Mouse (Mus musculus): ENCODE data around the gene Lamc1.
"Not testable (repeated sequence)": the region's sequence is repeated elsewhere in the genome, so short reads cannot be mapped to it uniquely, and the experiment has no call there.

Gene Lamc1

DNA sequence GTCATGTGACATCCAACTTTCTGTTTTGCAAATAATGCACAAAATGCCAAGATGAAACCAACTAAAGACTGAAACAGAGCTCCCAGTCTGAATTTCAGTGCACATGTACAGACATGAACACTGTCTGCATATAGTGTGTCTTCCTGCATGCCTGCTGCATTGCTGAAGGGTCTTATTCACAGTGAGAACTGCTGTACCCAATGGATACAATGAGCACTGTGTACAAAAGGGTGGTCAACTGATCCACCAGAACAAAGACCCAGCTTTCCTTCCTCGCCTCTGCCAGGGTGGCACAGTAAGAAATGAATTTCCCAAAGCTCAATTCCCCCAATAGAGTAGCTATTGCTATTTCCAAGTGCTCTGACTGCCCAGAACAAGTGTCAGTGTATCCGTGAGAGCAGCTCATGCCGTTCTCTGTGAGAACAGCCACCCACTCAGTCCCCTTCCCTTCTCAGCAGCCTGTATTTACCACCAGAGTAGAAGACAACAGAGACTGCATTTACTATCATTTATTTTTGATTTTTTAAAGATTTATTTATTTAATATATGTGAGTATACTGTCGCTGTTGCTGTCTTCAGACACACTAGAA is 34.7 kb downstream of the Lamc1 start:
- not testable (repeated sequence) for DNase-seq (ENCODE audit: low read depth)

GRCm38 (mm10) chr1:153296035-153296434 is 36.6 kb downstream of the Lamc1 start:
- peak; percentile 27 for DNase-seq (ENCODE audit: low read depth)

DNA sequence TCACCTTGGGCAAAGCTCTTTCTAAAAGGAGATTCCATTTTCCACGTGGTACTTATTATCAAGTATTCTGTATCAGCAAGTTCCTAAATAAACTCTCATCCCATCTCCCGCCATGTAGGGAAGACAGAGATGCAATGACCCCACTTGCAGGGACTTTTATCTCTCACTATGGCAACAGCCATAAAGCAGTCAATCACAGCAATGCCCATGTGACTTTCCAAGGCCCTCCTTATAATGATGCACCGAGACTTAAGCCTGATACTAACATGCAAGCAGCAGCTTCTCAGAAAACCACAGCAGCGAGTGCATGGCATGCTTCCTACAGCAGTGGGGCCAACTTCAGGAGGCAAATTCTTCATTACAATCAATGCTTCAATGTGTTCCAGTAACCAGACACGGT is 39.7 kb downstream of the Lamc1 start:
- DNase-seq (ENCODE audit: low read depth): no peak

- no peak for DNase-seq (ENCODE audit: low read depth)
Measured at GRCm38 (mm10) chr1:153292202-153292601, 40.4 kb downstream of the Lamc1 start.

GRCm38 (mm10) chr1:153291416-153291815 is 41.2 kb downstream of the Lamc1 start:
- DNase-seq (ENCODE audit: low read depth): no peak

GRCm38 (mm10) chr1:153288010-153288409 is 44.6 kb downstream of the Lamc1 start:
- DNase-seq (ENCODE audit: low read depth): peak; percentile 62

- no peak for DNase-seq (ENCODE audit: low read depth)
Measured at GRCm38 (mm10) chr1:153287443-153287842, 45.1 kb downstream of the Lamc1 start.

DNA sequence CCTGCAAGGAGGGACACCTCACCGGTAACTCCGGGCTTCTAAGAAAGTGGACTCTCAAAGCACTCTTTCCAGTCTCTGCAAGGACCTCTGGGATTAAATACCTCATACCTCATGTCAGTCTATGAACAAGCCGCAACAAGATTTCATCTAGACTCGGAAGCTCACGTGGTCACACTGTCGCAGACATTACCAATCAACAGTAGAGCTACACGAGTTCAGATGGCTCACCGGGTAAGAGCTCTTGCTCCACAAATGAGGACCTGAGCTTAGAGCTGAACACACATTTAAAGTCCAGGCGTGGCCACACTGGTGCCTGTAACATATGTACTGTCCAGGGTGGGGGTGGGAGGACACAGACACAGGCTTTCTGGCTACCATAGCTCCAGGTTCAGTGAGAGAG is 46.4 kb downstream of the Lamc1 start:
- DNase-seq (ENCODE audit: low read depth): no peak

DNA sequence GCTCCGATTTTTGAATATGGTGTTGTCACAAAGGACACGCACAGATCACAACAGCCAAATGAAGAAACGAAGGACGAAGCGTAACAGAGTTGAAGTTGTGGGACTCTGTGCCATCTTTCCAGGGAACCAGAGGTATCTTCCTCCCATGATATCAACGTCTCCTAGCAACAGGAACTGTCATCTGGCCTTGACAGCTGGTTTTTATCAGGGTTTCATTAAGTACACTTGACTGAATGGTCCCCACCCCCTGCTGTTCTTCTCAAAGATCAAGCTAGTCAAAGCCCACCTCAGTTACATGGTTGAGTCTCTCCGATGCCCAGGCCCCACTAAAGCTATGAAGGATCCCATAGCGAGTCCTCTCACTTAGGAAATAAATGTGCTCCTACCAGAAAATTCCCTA is 47.4 kb downstream of the Lamc1 start:
- DNase-seq (ENCODE audit: low read depth): no peak

DNA sequence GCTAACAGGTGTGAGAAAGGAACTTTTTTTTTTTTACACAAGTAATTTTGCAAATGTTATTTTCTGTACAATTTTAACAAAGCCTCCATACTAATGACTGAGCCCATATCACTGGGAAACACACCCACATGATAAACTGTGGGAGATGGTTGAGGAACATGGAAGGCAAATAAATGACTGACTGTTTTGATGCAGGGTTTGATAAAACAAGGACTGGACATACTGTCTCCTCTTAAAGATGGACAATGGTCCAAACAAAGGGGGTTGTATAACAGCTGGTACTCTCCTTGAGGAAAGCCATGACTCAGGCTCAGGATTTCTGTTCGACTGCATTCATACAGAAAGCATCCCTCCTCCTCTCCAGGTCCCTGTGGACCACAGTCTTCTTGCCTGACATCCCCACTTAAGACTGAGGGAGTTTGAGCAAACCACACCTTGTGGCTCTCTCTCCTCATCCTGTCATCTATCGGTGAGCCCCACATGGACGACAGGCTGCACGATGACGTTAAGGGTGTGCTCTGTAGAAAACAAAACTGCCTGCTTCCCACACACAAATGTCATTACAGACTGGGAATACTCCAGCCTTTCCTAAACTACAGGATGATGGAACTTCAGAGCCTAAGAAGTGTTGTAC is 50.1 kb downstream of the Lamc1 start:
- DNase-seq (ENCODE audit: low read depth): no peak

DNA sequence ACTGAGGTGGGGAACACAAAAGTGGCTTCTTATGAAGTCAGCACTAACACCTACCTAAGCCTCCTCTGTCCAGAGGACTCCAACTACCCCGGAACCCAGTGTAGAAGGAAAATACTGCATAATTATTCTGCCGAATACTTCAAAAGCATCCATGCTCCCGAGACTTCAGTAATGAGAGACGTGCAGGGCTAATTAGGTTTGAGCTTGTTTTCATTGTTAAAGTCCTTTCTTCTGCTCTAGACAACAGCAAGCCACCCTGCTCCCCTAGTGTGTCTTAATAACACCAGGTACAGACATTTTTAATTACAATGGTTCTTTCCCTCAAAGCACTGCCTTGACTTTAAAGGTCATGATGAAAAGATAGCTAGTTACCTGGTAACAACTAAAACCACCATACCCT is 51.1 kb downstream of the Lamc1 start:
- DNase-seq (ENCODE audit: low read depth): peak; percentile 27

- DNase-seq (ENCODE audit: low read depth): no peak
Measured at GRCm38 (mm10) chr1:153280411-153280810, 52.2 kb downstream of the Lamc1 start.

DNA sequence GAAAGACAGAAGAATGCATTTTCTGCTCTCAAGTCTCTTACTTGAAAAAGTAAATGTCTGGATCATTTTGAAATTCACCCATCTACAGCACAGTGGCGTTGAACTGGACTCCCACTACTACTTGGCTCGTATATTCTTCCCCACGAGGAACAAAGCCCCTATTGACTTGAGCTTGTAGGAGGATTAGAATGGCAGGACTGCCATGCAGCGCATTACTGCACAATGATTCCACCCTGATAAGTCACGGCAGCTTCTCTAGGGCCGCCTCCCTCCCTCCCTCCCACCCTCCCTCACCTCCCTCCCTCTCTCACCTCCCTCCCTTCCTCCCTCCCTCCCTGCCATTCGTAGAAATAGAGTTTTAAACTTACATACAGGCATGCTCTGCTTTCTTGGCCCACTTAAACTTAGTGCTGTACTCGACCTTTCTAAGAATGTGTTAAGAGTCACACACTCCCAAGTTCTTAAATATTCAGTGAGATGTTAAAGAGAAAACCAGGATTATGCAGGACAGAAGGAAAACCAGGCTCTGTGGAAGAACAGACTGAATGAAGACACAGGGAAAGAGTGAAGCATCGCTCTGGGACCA is 54.5 kb downstream of the Lamc1 start:
- no peak for DNase-seq (ENCODE audit: low read depth)

DNA sequence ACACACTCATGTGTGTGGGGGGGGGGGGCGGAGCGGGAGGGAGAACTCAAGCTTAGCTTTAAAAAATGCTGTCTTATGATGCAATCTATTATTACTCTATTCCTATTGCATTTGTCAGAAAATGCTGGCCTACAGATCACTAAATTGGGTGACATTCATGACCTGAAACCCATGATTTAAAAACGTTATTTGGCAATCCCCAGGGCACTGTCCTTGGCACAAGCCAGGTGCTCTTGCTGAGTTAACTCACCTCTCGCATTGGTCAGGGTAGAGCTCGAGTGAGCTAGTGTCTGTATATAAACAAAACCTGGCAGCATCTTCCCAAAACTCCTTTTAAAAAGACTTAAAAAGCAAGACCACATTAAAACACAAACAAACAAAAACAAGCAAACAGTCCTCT is 57.1 kb downstream of the Lamc1 start:
- DNase-seq (ENCODE audit: low read depth): no peak

DNA sequence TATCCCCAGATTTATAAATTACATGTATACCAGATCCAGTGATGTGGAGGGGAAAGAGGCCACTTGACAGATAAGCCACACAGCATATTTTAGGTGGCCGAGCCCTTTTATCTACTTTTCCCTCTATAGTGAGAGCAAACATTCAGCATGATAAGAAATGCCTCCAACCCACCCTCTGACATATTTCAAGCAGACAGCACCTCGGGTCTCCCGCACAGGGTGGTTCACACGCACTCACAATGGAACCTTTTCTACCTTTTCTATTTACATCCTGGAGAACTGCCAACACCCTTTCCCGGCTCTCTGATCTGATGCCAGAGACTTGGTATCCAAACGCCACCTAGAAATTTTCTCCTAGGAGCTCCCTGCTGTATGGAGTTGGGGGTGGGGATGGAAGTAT is 58.0 kb downstream of the Lamc1 start:
- no peak for DNase-seq (ENCODE audit: low read depth)

DNA sequence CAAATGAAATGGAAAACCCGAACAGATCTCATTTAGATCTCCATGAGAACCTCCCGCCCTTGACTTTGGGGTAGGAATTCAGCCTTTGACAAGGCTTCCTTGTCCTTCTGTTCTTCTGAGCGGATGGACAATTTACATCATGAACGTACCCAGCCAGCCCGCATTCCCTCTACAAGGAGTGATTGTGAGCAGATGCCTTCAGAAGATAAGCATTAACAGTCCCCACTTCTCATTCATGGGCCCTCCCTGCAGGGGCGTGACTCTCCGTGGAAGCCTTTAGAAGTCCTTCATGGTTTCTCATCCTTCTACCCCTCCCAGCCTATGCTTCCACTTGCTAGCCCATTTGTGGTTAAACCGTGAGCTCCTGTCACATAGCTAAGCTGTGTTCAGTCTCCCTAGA is 58.9 kb downstream of the Lamc1 start:
- DNase-seq (ENCODE audit: low read depth): no peak

GRCm38 (mm10) chr1:153270827-153271226 is 61.8 kb downstream of the Lamc1 start:
- DNase-seq (ENCODE audit: low read depth): no peak

- DNase-seq (ENCODE audit: low read depth): no peak
Measured at GRCm38 (mm10) chr1:153269681-153270080, 62.9 kb downstream of the Lamc1 start.

GRCm38 (mm10) chr1:153268806-153269309 is 63.7 kb downstream of the Lamc1 start:
- no peak for DNase-seq (ENCODE audit: low read depth)

DNA sequence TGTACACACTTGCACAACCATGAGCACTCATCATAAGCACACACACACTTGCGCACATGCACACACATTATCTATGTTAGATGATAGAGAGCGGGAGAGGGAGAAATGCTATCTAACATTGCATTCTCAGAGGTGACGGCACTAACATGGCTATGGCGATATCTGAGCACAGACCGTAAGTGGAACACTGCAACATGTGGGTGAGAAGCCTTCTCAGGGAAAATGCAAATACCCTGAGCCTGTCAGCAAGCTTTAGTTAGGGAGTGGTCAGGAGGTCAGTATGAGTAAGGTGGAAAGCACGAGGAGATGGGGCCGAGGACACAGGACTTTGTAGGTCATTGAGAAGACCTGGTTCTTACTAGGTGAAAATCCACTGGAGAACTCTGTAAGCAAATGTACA is 64.3 kb downstream of the Lamc1 start:
- DNase-seq (ENCODE audit: low read depth): no peak

GRCm38 (mm10) chr1:153267730-153268129 is 64.9 kb downstream of the Lamc1 start:
- DNase-seq (ENCODE audit: low read depth): no peak

GRCm38 (mm10) chr1:153266891-153267290 is 65.7 kb downstream of the Lamc1 start:
- DNase-seq (ENCODE audit: low read depth): no peak

DNA sequence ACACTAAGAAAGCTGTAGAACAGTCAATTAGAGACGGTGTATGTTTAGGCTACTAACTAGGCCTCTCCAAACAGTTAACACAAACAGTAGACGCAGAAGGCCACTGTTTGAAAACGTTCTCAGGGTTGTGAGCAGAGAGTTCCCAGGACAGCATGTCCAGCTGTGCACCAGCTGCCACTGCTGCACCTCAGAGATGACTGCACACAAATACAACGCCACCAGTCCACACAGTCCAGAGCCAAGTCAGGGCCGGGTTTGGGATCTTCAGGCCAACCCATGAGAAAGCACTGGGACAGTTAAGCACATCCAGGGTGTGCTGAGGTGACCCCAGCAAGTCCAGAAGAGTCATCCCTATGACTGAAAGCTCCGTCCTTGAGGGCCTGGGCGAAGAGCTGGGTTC is 67.0 kb downstream of the Lamc1 start:
- DNase-seq (ENCODE audit: low read depth): no peak

GRCm38 (mm10) chr1:153265066-153265465 is 67.5 kb downstream of the Lamc1 start:
- DNase-seq (ENCODE audit: low read depth): no peak
